Mouse (Mus musculus): ENCODE measurements around the gene Slc22a14. TPM values are rescaled to one million over a fixed set of nuclear protein-coding genes. Genes with fewer than 3 reads are reported as not detected.

Slc22a14 gene
- total RNA-seq, 2 experiments from 2014 or later, result not detected

DNA sequence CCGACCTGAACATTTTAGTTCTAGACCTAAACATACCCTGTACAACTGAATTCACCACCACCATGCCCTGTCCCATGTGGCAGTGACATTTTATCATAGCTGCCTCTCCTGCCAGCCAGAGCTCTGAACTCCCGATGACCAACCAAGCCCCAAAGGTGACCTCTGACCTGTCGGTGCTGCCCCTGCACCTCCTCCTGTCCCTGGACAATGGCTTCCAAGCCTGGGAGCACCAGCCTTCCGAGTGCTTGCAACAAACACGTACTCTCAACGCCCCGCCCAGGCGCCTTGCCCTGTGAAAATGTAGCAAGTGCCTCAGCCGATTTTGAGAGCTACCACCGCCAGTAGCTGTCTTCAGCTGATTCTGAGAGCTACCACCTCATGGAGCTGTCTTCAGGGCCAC is 220.2 kb downstream of the Slc22a14 start:
- DNase-seq (ENCODE audit: low spot score), result no peak

DNA sequence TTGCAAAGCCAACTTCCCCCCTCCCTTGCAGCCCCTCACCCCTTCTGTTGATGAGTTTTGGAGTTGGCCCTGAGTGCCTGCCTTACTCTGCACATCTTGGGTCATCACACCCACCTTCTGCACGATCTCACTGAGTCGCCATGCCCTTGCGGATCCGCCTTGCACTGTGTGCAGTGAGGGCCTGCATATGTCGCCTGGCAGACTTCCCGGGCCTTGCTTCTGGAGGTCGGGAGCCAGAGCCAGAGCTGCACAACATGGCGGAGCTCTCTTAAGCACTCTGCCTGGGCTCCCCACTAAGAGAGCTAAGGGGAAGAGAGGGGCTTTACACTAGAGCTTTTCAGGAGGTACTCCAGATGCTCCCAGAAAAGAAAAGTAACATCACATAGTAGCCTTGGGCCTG is 220.7 kb downstream of the Slc22a14 start:
- DNase-seq (ENCODE audit: low spot score), result no peak

DNA sequence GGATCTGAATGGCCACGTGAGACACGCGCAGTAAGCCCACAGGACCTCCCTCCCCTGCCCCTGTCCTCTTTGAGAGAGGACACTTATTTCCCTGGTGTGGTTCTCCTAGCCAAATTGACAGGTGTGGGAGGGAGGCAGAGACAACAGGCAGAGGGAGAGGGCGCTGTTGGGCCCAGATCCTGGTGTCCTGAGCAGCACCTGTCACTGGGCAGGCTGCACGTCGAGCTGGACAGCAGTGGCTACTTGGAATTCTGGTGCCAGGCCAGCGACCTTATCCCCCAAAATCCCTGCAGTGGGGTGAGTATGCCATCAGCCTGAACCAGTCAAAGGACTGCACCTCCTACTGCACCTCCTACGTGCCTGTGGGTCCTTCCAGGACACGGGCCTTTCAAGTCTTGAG is 222.0 kb downstream of the Slc22a14 start:
- DNase-seq (ENCODE audit: low spot score), result no peak

DNA sequence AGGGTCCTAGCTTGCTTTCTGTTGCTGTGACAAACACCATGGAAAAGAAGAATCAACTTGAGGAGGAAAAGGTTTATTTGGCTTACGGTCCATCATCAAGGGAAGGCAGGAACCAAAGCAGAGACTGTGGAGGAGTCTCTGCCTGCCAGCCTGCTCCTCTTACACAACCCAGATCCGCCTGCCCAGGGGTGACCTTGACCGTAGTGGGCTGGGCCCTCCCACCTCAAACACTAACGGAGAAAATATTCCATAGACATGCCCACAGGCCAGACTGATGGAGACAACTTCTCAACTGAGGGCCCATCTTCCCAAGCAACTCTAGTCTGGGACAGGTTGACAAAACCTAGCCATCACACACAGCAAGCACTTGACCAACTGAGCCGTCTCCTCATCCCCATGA is 223.3 kb downstream of the Slc22a14 start:
- DNase-seq (ENCODE audit: low spot score), result no peak

DNA sequence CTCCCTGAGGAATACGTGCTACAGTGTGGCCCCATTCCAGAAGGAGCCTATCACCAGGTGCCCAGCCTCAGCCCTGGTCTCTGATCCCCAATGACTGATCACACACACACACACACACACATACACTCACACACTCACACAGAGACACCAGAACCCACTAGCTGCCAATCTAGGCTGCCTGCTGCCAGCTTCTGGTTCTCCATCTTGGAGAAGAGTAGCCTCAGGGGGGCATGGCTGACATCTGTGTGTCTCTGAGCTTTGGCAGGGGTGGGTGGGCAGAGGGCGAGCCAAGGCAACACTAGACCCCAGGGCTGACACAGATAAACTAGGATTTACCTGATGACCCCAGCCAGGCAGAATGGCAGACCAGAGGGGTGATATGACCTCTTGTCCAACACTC is 226.5 kb downstream of the Slc22a14 start:
- no peak for DNase-seq (ENCODE audit: low spot score)

DNA sequence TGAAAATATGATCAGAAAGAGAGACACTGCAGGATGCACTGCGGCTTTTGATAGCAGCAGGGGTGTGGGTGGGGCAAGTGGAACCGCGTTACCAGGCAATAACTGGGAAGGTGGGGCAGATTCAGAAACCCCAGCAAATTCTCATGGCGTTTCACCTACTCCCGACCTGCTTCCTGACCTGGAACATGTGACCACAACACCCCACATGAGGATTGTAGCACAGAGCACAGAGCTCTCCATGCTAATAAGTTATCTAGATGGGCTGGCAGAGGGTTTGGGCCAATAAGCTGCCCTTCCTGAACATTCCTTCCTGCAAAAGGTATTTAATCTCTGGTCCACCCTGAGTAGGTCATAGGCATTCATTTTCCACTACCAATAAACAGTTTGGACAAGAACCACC is 234.7 kb downstream of the Slc22a14 start:
- no peak for DNase-seq (ENCODE audit: low spot score)

DNA sequence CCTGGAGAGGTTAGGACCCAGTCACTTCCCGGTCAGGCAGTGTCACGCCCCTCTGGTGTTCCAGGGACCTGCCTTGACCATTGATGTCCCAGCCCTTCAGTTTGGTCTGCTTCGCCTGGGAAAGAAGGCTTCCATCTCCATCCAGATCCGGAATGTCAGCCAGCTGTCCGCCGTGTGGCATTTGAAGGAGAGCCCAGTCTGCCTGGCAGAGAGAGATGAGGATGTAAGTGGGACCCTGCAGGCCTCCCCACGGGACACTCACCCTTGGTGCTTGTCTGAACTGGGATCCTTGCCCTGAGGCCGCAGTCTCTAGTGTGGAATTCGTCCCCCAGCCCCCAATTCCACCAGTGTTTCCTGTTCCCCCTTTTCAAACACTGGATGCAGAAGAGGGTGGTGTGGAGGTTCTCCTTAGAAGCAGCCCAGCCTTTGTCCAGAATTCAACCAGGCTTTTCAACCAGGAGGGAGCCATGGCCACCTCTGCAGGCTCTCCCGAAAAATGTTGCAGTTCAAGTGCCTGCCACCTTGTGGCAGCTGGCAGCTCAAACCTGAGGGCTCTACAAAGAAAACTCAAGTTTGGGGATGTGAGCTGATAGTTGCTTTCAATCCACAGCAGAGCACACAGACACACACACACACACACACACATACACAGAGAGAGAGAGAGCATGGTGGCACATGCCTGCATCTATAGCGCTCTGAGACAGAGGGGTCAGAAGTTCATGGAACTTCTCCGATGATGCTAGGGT is 236.7 kb downstream of the Slc22a14 start:
- DNase-seq (ENCODE audit: low spot score), result no peak

DNA sequence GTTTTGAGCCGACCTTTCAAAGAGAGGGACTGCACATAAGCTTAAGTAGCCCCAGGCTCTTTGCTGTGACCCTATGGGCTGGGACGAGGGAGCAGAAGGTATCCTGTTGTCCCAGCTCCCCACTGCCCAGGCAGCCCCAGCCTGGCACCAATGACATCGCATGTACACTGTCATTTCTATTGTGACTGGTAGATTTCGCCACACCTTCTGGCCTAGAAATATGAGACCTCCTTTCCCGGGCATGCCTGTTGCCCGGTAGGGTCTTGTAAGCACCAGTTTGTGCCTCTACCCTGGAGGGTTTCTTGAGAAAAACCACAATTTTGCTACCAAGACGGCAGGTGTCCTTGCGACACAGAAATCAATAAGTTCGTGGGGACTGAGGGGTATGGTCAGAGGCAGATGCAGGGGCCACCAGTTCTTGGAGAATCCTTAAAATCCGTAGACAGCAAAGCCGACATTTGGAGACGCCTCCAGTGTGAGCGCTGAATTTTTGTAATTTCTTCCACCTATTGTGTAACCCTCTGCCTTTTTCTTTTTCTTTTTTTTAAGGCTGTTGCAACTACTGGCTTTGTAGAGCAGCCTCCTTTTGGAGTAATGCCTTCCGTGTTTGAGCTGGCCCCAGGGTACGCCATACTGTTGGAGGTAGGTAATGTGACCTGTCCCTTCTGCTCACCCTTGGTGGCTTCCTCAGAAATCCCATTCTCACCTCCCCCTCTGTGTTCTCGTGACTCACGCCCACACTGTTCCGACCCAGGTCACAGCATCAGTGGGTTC is 242.6 kb downstream of the Slc22a14 start:
- no peak for DNase-seq (ENCODE audit: low spot score)

DNA sequence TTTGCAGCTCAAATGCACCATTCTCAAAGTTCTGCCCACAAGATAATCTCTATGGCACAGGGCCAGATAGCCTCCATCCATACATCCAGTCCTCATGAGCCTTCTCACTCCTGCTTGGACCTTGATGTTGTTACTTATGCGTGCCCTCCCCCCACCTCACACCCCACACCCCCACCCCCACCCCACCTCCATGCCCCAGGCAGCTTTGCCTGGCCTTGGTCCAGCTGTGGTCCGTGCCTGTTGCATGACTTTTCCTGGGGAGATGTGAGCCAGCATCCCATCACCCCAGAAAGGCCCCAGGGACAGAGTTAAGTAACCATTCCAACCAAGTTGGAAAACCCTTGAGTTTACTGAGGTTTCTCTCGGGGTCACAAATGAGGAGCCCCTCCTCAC is 245.2 kb downstream of the Slc22a14 start:
- DNase-seq (ENCODE audit: low spot score), result no peak

Other genes starting within 250 kb of the Slc22a14 start
- gene Acaa1b, start 208.5 kb downstream of the Slc22a14 start, total RNA-seq (2021), result 1 to 10 TPM; 1.2 to 1.5 TPM
- gene Gm47289, start 206.4 kb downstream of the Slc22a14 start, total RNA-seq (2021), result not detected
- gene Slc22a13, start 156.5 kb downstream of the Slc22a14 start, total RNA-seq (2021), result not detected
- 10 to 100 TPM; 65.3 to 67.3 TPM for gene Oxsr1, start 43.1 kb downstream of the Slc22a14 start, total RNA-seq (2021)
- 10 to 100 TPM; 35.4 to 35.6 TPM for gene Acaa1a, start 25.9 kb downstream of the Slc22a14 start, total RNA-seq (2021)
- gene Myd88, start 24.1 kb downstream of the Slc22a14 start, total RNA-seq (2021), result 1 to 10 TPM; 4.8 to 6.6 TPM
- gene Xylb, start 8.2 kb downstream of the Slc22a14 start, total RNA-seq (2021), result under 1 TPM; 0.09 to 0.38 TPM
- gene Acvr2b, start 36.6 kb upstream of the Slc22a14 start, total RNA-seq (2021), result 10 to 100 TPM; 12.4 to 14.1 TPM
- 1 to 10 TPM; 1.6 TPM for gene Exog, start 79.4 kb upstream of the Slc22a14 start, total RNA-seq (2021)
- under 1 TPM; 0.07 to 0.09 TPM for gene Scn5a, start 213.5 kb upstream of the Slc22a14 start, total RNA-seq (2021)